Mouse (Mus musculus): ENCODE measurements around the gene Aspdh. TPM values are rescaled to one million over a fixed set of nuclear protein-coding genes. Genes with fewer than 3 reads are reported as not detected.

Aspdh gene
- polyA plus RNA-seq, 1 experiment from 2014 or later: 0.72 TPM

DNA sequence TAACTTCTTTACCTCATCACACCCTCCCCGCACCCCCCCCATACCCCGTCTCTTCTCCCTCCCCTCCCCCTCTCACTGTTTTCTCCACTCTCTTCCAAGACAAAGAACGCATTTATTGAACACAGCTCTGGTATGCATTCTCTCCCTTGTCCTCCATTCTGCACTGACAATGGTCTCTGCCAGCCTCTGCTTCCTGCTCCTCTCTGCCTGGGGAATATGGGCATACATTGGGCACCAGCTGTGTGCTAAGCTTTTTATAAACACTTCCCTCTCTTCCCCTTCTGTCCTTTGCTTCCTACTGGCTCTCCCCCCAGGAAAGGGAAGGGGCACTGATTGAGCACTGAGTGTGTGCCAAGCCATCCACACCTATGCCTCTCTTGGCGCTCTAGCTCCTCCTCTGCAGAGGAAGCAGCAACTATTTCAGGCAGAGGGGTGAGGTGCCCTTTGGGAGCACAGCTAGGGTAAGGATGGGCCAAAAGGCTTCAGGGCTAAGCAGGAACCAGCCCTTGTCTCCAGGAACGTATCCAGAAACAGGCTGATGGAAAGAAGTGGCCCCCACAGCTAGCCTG is 9.9 kb downstream of the Aspdh start:
- peaks cover 4% of the 10 kb centered on the region; the same call in 1 of the 2 replicates for H3K27me3 ChIP-seq (ENCODE audit: control insufficient read depth, insufficient read depth, low read length)
- no peaks in the 10 kb centered on the region for H3K9me3 ChIP-seq (replicated peaks; ENCODE audit: control insufficient read depth, low read length)
- H3K4me1 ChIP-seq (ENCODE audit: control insufficient read depth, insufficient read depth, low read length): peaks cover 3% of the 10 kb centered on the region; the same call in 1 of the 2 replicates
- H3K4me2 ChIP-seq (ENCODE audit: low read depth, low read length): no peak overlapping the region
- no peak overlapping the region for H3K9ac ChIP-seq (ENCODE audit: low read length)
- 23% methylated on average over 5 of the region's 5 CpGs for WGBS
- no peak for ATAC-seq (ENCODE audit: insufficient read depth, low FRiP score)
- no peak overlapping the region for H3K4me3 ChIP-seq (replicated peaks; ENCODE audit: low read length)
- no peaks in the 10 kb centered on the region for H3K36me3 ChIP-seq (ENCODE audit: control insufficient read depth, insufficient read depth, low read length)
- H3K27ac ChIP-seq (ENCODE audit: low read length): no peak overlapping the region

GRCm38 (mm10) chr7:44482836-44483435 is 17.7 kb downstream of the Aspdh start:
- 59% methylated on average over 3 of the region's 3 CpGs for WGBS
- Histone ChIP-seq H3K4me3 (replicated peaks; ENCODE audit: low read length) (no peak overlapping the region), H3K9me3 (replicated peaks; ENCODE audit: control insufficient read depth, low read length) (no peaks in the 10 kb centered on the region), H3K27me3 (ENCODE audit: control insufficient read depth, insufficient read depth, low read length) (no peaks in the 10 kb centered on the region; the same call in 1 of the 2 replicates), H3K9ac (ENCODE audit: low read length) (no peak overlapping the region), H3K27ac (ENCODE audit: low read length) (no peak overlapping the region), H3K4me2 (ENCODE audit: low read depth, low read length) (no peak overlapping the region), H3K36me3 (ENCODE audit: control insufficient read depth, insufficient read depth, low read length) (no peaks in the 10 kb centered on the region), H3K4me1 (ENCODE audit: control insufficient read depth, insufficient read depth, low read length) (no peaks in the 10 kb centered on the region)
- peak; percentile 42; the same call in 1 of the 2 replicates for ATAC-seq (ENCODE audit: insufficient read depth, low FRiP score)

DNA sequence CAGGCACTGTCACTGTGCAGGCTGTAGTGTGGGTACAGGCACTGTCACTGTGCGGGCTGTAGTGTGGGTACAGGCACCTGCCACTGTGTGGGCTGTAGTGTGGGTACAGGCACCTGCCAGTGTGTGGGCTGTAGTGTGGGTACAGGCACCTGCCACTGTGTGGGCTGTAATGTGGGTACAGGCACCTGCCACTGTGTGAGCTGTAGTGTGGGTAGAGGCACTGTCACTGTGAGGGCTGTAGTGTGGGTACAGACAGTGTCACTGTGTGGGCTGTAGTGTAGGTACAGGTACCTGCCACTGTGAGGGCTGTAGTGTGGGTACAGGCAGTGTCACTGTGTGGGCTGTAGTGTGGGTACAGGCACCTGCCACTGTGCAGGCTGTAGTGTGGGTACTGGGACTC is 18.9 kb downstream of the Aspdh start:
- 100% methylated on average over 1 of the region's 1 CpGs for WGBS
- H3K9me3 ChIP-seq (replicated peaks; ENCODE audit: control insufficient read depth, low read length): no peaks in the 10 kb centered on the region
- ATAC-seq (ENCODE audit: insufficient read depth, low FRiP score): no peak
- no peaks in the 10 kb centered on the region; the same call in 1 of the 2 replicates for H3K27me3 ChIP-seq (ENCODE audit: control insufficient read depth, insufficient read depth, low read length)
- no peak overlapping the region for H3K27ac ChIP-seq (ENCODE audit: low read length)
- H3K4me3 ChIP-seq (replicated peaks; ENCODE audit: low read length): no peak overlapping the region
- no peaks in the 10 kb centered on the region for H3K36me3 ChIP-seq (ENCODE audit: control insufficient read depth, insufficient read depth, low read length)
- H3K9ac ChIP-seq (ENCODE audit: low read length): no peak overlapping the region
- H3K4me2 ChIP-seq (ENCODE audit: low read depth, low read length): no peak overlapping the region
- no peaks in the 10 kb centered on the region for H3K4me1 ChIP-seq (ENCODE audit: control insufficient read depth, insufficient read depth, low read length)

DNA sequence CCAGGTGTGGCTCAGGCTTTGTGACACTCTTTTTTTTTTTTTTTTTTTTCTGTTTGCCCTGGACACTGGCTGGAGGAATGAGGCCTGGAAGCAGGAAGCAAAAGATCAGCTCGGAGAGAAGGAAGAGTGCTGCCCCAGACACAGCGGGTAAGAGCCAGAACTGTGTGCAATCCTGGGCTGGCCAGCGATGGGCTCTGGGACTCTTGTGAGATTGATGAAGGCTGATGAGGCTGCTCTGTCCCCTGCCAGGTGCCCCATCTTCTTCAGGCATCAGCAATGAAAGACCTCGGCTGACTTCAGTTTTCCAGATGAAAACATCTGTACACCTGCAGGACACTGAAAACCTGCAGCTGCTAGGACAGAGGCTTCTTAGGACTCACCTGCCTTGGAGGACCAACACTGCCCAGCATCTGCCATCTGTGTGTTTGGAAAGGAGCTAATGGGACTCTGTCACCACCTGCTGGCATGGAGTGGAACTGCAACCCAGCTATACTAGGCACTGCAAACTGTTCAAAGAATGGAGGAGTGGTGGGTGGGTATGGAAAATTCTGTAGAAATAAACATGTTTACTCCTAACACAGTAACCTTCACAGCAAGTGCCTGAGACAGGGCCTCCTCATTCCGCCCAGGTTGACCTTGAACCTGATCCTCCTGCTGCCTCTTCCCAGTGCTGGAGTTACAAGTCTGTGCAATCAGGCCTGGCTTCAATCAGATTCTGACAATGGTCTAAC is 19.8 kb downstream of the Aspdh start:
- H3K9me3 ChIP-seq (replicated peaks; ENCODE audit: control insufficient read depth, low read length): no peaks in the 10 kb centered on the region
- no peak overlapping the region for H3K4me2 ChIP-seq (ENCODE audit: low read depth, low read length)
- no peaks in the 10 kb centered on the region for H3K36me3 ChIP-seq (ENCODE audit: control insufficient read depth, insufficient read depth, low read length)
- H3K4me1 ChIP-seq (ENCODE audit: control insufficient read depth, insufficient read depth, low read length): no peaks in the 10 kb centered on the region
- no peak overlapping the region for H3K9ac ChIP-seq (ENCODE audit: low read length)
- peak; percentile 56 for ATAC-seq (ENCODE audit: insufficient read depth, low FRiP score)
- no peak overlapping the region for H3K4me3 ChIP-seq (replicated peaks; ENCODE audit: low read length)
- H3K27ac ChIP-seq (ENCODE audit: low read length): no peak overlapping the region
- no peaks in the 10 kb centered on the region; the same call in 1 of the 2 replicates for H3K27me3 ChIP-seq (ENCODE audit: control insufficient read depth, insufficient read depth, low read length)
- WGBS: 36% methylated on average over 5 of the region's 5 CpGs

DNA sequence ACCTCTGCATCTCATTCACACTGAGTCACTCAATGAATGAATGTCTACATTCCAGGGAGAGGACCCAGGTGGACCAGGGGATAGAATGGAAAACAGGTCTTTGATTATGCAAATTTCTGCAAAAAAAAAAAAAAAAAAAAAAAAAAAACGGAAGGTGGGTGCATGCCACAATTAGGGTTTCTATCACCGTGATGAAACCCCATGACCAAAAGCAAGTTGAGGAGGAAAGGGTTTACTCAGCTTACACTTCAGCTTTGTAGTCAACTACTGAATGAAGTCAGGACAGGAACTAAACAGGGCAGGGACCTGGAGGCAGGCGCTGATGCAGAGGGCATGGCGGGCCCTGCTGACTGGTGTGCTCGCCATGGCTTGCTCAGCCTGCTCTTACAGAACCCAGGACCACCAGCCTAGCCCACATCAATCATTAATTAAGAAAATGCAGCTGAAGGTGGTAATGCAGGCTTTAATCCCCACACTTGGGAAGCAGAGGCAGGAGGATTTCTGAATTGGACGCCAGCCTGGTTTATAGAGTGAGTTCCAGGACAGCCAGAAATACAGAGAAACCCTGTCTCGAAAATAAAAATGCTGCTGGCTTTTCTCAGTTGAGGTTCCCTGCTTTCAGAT is 20.5 kb downstream of the Aspdh start:
- no peak overlapping the region for H3K4me2 ChIP-seq (ENCODE audit: low read depth, low read length)
- H3K27me3 ChIP-seq (ENCODE audit: control insufficient read depth, insufficient read depth, low read length): no peaks in the 10 kb centered on the region; the same call in 1 of the 2 replicates
- H3K27ac ChIP-seq (ENCODE audit: low read length): no peak overlapping the region

GRCm38 (mm10) chr7:44486927-44487575 is 21.9 kb downstream of the Aspdh start:
- no peak for ATAC-seq (ENCODE audit: insufficient read depth, low FRiP score)
- Histone ChIP-seq H3K36me3 (ENCODE audit: control insufficient read depth, insufficient read depth, low read length) (peaks cover 4% of the 10 kb centered on the region; the same call in 1 of the 2 replicates), H3K27ac (ENCODE audit: low read length) (no peak overlapping the region), H3K4me3 (replicated peaks; ENCODE audit: low read length) (no peak overlapping the region), H3K27me3 (ENCODE audit: control insufficient read depth, insufficient read depth, low read length) (no peaks in the 10 kb centered on the region), H3K4me2 (ENCODE audit: low read depth, low read length) (no peak overlapping the region), H3K9ac (ENCODE audit: low read length) (no peak overlapping the region), H3K9me3 (replicated peaks; ENCODE audit: control insufficient read depth, low read length) (no peaks in the 10 kb centered on the region), H3K4me1 (ENCODE audit: control insufficient read depth, insufficient read depth, low read length) (no peaks in the 10 kb centered on the region)
- 64% methylated on average over 13 of the region's 13 CpGs for WGBS

More for the DNA sequence above, 20.5 kb downstream of the Aspdh start:
- Histone ChIP-seq H3K9me3 (replicated peaks; ENCODE audit: control insufficient read depth, low read length) (no peaks in the 10 kb centered on the region), H3K4me3 (replicated peaks; ENCODE audit: low read length) (no peak overlapping the region), H3K36me3 (ENCODE audit: control insufficient read depth, insufficient read depth, low read length) (no peaks in the 10 kb centered on the region), H3K9ac (ENCODE audit: low read length) (no peak overlapping the region), H3K4me1 (ENCODE audit: control insufficient read depth, insufficient read depth, low read length) (no peaks in the 10 kb centered on the region)
- WGBS: 73% methylated on average over 7 of the region's 7 CpGs
- no peak for ATAC-seq (ENCODE audit: insufficient read depth, low FRiP score)

DNA sequence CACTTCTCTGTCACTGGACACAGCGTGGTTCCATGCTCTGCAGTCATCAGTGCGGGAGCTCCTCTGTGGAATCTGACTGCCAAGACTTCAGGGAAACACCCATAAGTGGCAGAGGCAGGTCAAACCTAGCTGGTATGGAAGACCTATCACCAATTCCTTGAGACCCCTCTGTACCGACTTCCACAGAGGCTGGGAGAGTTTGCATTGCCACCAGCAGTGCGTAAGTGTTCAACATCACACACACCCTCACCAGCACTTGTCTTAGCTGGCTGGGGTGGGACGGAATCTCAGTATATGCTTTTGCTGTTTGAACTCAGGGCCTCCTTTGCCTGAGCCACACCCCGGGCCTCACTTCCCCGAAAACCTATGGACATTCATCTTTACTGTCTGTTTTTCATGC is 22.7 kb downstream of the Aspdh start:
- Histone ChIP-seq H3K9ac (ENCODE audit: low read length) (no peak overlapping the region), H3K27me3 (ENCODE audit: control insufficient read depth, insufficient read depth, low read length) (no peaks in the 10 kb centered on the region), H3K36me3 (ENCODE audit: control insufficient read depth, insufficient read depth, low read length) (peaks cover 10% of the 10 kb centered on the region; the same call in 1 of the 2 replicates), H3K4me1 (ENCODE audit: control insufficient read depth, insufficient read depth, low read length) (no peaks in the 10 kb centered on the region), H3K4me2 (ENCODE audit: low read depth, low read length) (no peak overlapping the region), H3K9me3 (replicated peaks; ENCODE audit: control insufficient read depth, low read length) (no peaks in the 10 kb centered on the region), H3K4me3 (replicated peaks; ENCODE audit: low read length) (no peak overlapping the region), H3K27ac (ENCODE audit: low read length) (no peak overlapping the region)
- WGBS: 86% methylated on average over 7 of the region's 7 CpGs
- ATAC-seq (ENCODE audit: insufficient read depth, low FRiP score): no peak

DNA sequence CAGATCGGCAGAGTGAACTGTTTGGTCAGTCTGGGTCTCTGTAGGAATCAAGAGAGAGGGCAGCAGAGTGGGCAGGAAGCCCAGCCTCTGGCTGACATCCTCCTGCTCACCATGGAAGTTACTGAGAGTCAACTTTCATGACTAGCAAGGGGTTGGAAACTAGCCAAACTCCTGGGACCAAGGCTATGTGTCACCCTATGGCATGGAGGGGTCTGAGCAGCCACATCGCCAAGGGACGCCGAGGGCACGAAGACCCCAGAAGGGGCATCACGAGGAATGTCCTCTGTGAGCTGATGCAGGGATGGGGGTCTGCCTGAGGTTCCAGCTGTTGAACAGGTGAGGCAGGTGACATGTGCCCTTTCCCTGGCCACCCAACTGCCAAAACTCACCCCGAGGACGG is 23.4 kb downstream of the Aspdh start:
- H3K27ac ChIP-seq (ENCODE audit: low read length): no peak overlapping the region
- no peak for ATAC-seq (ENCODE audit: insufficient read depth, low FRiP score)
- whole genome bisulfite sequencing: 88% methylated on average over 8 of the region's 8 CpGs
- no peaks in the 10 kb centered on the region for H3K4me1 ChIP-seq (ENCODE audit: control insufficient read depth, insufficient read depth, low read length)
- no peak overlapping the region for H3K9ac ChIP-seq (ENCODE audit: low read length)
- H3K27me3 ChIP-seq (ENCODE audit: control insufficient read depth, insufficient read depth, low read length): no peaks in the 10 kb centered on the region
- peaks cover 10% of the 10 kb centered on the region; the same call in 1 of the 2 replicates for H3K36me3 ChIP-seq (ENCODE audit: control insufficient read depth, insufficient read depth, low read length)
- no peak overlapping the region for H3K4me2 ChIP-seq (ENCODE audit: low read depth, low read length)
- H3K9me3 ChIP-seq (replicated peaks; ENCODE audit: control insufficient read depth, low read length): no peaks in the 10 kb centered on the region
- H3K4me3 ChIP-seq (replicated peaks; ENCODE audit: low read length): no peak overlapping the region
